Mouse (Mus musculus) stomach, embryonic 14.5 days (tissue): ENCODE results near the gene Taar5. TPM values are rescaled to one million over a fixed set of nuclear protein-coding genes. Genes with fewer than 3 reads are reported as not detected.
A peak's percentile ranks its signal among the peaks of the same experiment; 100 is the strongest.

Experiments used
- ATAC-seq: fragments of 200-750 bp; cut with Nextera tagmentation; 2 replicates; pipeline ENCODE4 v1.8.0; 2017; ENCODE audit warnings: low read depth, moderate TSS enrichment; ENCODE audit not compliant: insufficient number of reproducible peaks, insufficient read depth, low FRiP score
- H3K27ac ChIP-seq: fragments of 300-500 bp; sonication (generic); 2 replicates; pipeline ENCODE4 v1.5.1; 2014; ENCODE audit warnings: mild to moderate bottlenecking, low read length, moderate library complexity, mixed read lengths
- H3K27me3 ChIP-seq: fragments of 300-500 bp; sonication (generic); 2 replicates; pipeline ENCODE4 v1.6.1; 2014; ENCODE audit warnings: low read length, control low read depth, mixed read lengths; ENCODE audit not compliant: control insufficient read depth, insufficient read depth
- H3K36me3 ChIP-seq: fragments of 300-500 bp; sonication (generic); 2 replicates; pipeline ENCODE4 v1.6.1; 2014; ENCODE audit warnings: mild to moderate bottlenecking, control low read depth, low read length, moderate library complexity, mixed read lengths; ENCODE audit not compliant: control insufficient read depth, insufficient read depth
- H3K4me1 ChIP-seq: fragments of 300-500 bp; sonication (generic); 2 replicates; pipeline ENCODE4 v1.6.1; 2014; ENCODE audit warnings: low read length, control low read depth, mixed read lengths; ENCODE audit not compliant: control insufficient read depth, insufficient read depth
- H3K4me2 ChIP-seq: fragments of 300-500 bp; sonication (generic); replicated peaks from 2 replicates; pipeline ENCODE4 v1.6.1; 2014; ENCODE audit warnings: low read depth, low read length, control low read depth
- H3K4me3 ChIP-seq: fragments of 300-500 bp; sonication (generic); 2 replicates; pipeline ENCODE4 v1.5.1; 2014; ENCODE audit warnings: low read depth, low read length, control low read depth
- H3K9ac ChIP-seq: fragments of 300-500 bp; sonication (generic); replicated peaks from 2 replicates; pipeline ENCODE4 v1.6.1; 2014; ENCODE audit warnings: low read depth, mild to moderate bottlenecking, control low read depth, low read length, moderate library complexity, mixed read lengths
- H3K9me3 ChIP-seq: fragments of 300-500 bp; sonication (generic); 2 replicates; pipeline ENCODE4 v1.6.1; 2016; ENCODE audit warnings: low read depth, low read length, control low read depth; ENCODE audit not compliant: control insufficient read depth
- WGBS: fragments of 180-500 bp; shearing (Covaris S2); extraction: QIAGEN DNeasy Blood & Tissue Kit; methylation state at CpG from one replicate; pipeline ENCODE4 v1.1.7; 2014; 5-methylcytosine and 5-hydroxymethylcytosine counted together
- polyA plus RNA-seq: library from polyadenylated mRNA; unstranded; fragments of >200 nt; fragmentation: Nextera tagmentation; extraction: Ambion mirVana; gene quantifications from 2 replicates; pipeline ENCODE4 v1.2.1, GENCODE M21; 2014

Gene Taar5
- polyA plus RNA-seq, 1 experiment from 2014 or later = not detected

DNA sequence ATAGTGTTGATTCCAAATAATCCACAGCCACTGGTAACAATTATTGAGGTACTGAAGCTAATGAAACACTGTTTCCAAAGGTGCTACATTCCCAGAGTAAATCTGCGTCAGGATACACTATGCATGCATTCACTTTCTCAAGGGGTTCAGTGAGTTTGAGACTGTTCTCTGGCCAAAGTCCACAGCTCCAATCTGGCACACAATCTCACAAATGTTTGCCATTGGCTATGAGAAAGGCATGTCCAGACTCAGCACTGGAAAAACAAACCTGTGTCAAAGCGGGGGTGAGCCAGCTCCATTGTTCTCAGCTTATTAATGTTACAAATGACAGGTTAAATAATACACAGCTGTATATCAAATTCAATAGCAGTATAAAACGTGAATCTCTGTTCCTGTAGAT is 11.4 kb upstream of the Taar5 start:
- Histone ChIP-seq H3K9ac (no peak overlapping the region), H3K27ac (peak overlapping the region; percentile 48; the same call in 1 of the 2 replicates), H3K4me3 (no peak overlapping the region), H3K9me3 (no peaks in the 10 kb centered on the region), H3K4me2 (no peak overlapping the region), H3K27me3 (no peaks in the 10 kb centered on the region), H3K36me3 (no peaks in the 10 kb centered on the region), H3K4me1 (no peaks in the 10 kb centered on the region)
- peak; percentile 74 for ATAC-seq
- whole genome bisulfite sequencing = 48% methylated on average over 3 of the region's 3 CpGs

DNA sequence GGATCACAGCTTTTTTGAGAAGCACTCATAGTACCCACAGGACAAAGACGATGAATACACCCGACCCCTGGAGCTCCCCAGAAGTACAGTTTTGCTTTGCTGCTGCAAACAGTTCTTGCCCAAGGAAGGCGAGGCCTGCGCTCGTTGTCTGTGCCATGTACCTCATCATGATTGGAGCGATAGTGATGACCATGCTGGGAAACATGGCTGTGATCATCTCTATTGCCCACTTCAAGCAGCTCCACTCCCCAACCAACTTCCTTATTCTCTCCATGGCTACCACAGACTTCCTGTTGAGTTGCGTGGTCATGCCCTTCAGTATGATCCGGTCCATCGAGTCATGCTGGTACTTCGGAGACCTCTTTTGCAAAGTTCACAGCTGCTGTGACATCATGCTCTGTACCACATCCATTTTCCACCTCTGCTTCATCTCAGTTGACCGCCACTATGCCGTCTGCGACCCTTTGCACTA is 10.0 kb upstream of the Taar5 start, which contains the start of gene Taar4:
TSS of gene Taar4 (plus strand) at position 51 of the 472 bp plus-strand sequence.
- Histone ChIP-seq H3K27ac (peak within 1 kb of the TSS; percentile 48; the same call in 1 of the 2 replicates), H3K4me1 (no peaks in the 10 kb centered on the region), H3K9me3 (no peaks in the 10 kb centered on the region), H3K4me3 (no peak within 1 kb of the TSS), H3K4me2 (no peak within 1 kb of the TSS), H3K36me3 (no peaks in the 10 kb centered on the region), H3K9ac (no peak within 1 kb of the TSS), H3K27me3 (no peaks in the 10 kb centered on the region)
- 97% methylated on average over 13 of the region's 13 CpGs for WGBS
- no peak for ATAC-seq

DNA sequence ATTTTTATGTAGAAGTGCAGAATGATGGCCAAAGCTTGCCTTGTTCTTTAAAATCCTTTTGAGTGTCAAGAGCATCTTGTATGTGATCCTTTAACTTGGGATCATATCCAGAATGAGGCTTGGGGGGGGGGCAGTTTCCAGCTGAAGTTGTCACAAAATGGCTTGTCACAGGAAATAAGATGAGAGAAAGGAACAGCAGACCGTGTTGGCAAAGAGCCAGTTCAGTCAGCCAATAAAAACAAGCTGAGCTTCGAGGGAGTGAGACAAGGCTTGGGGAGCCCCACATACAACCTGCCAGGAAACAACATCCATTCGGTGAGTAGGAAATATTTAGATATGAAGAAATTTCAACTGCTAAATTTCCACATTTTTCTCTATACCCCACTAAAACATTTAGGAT is 7.1 kb upstream of the Taar5 start:
- Histone ChIP-seq H3K9me3 (no peaks in the 10 kb centered on the region), H3K4me2 (no peak overlapping the region), H3K4me3 (no peak overlapping the region), H3K27ac (no peak overlapping the region), H3K36me3 (no peaks in the 10 kb centered on the region), H3K9ac (no peak overlapping the region), H3K27me3 (no peaks in the 10 kb centered on the region), H3K4me1 (no peaks in the 10 kb centered on the region)
- no peak for ATAC-seq
- WGBS = 56% methylated on average over 3 of the region's 3 CpGs

DNA sequence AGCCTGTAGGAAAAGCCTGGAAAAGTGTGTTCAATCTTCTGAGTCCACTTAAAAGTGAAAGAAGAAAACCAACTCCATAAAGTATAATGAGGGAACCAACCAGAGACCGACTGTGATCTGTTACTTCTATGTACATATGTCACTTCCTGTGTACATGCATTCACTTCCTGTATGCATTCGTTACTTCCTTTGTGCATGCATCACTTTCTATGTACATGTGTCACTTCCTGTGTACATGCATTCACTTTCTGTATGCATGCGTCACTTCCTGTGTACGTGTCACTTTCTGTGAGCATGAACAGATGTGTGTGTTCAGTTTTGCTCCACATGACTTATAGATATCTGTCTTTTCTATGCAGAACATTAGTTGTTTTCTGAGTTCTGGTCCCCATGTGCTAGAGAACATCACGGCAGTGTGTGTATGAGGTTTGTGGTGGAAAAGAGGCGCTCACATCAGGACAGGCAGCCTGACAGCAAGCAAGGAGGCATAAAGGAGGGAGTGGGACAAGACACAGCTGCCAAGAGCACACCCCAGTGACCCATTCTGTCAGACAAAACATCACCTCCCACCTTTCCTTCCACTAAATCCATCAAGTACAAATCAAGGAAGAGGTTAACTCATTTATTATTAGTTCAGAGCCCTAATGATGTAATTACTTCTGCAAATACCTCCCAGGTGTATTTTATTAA is 5.4 kb upstream of the Taar5 start:
- Histone ChIP-seq H3K4me2 (no peak overlapping the region), H3K9ac (no peak overlapping the region), H3K9me3 (no peaks in the 10 kb centered on the region), H3K4me1 (no peaks in the 10 kb centered on the region), H3K27me3 (no peaks in the 10 kb centered on the region), H3K27ac (no peak overlapping the region), H3K36me3 (no peaks in the 10 kb centered on the region), H3K4me3 (no peak overlapping the region)
- WGBS = 81% methylated on average over 6 of the region's 6 CpGs
- ATAC-seq = no peak

DNA sequence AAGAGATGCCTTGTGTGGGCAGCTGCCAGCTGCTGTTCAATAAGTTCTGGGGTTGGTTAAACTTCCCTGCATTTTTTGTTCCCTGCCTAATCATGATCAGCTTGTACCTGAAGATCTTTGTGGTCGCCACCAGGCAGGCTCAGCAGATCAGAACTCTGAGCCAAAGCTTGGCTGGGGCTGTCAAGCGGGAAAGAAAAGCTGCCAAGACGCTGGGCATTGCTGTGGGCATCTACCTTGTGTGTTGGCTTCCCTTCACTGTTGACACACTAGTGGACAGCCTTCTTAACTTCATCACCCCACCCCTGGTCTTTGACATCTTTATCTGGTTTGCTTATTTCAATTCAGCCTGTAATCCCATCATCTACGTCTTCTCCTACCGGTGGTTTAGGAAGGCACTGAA is 750 bp downstream of the Taar5 start:
- 76% methylated on average over 5 of the region's 5 CpGs for WGBS
- Histone ChIP-seq H3K4me2 (no peak overlapping the region), H3K27me3 (no peaks in the 10 kb centered on the region), H3K36me3 (no peaks in the 10 kb centered on the region), H3K4me1 (no peaks in the 10 kb centered on the region), H3K4me3 (no peak overlapping the region), H3K9me3 (no peaks in the 10 kb centered on the region), H3K9ac (no peak overlapping the region), H3K27ac (no peak overlapping the region)
- no peak for ATAC-seq

DNA sequence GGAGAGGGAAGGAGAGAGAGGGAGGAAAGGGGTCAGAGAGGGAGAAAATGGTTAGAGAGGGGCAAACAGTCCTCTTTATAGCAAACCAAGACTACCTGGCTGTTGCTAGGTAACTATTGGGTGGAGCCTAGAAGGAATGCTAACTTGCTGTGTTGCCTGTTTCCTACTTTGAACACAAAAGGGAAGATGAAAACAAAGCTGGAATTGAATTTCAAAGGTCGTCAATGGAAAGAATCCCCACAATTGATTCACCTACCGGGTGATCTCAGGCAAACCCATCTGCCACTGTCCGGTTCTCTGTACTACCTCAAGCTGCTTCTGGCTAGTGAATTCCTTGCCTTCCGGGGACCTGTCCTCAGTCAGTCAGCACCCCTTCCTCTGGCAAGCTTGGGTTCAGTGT is 7.5 kb downstream of the Taar5 start:
- Histone ChIP-seq H3K9me3 (no peaks in the 10 kb centered on the region), H3K4me2 (no peak overlapping the region), H3K36me3 (no peaks in the 10 kb centered on the region), H3K27ac (no peak overlapping the region), H3K27me3 (no peaks in the 10 kb centered on the region), H3K4me1 (no peaks in the 10 kb centered on the region), H3K4me3 (no peak overlapping the region), H3K9ac (no peak overlapping the region)
- no peak for ATAC-seq
- WGBS = 56% methylated on average over 4 of the region's 4 CpGs

DNA sequence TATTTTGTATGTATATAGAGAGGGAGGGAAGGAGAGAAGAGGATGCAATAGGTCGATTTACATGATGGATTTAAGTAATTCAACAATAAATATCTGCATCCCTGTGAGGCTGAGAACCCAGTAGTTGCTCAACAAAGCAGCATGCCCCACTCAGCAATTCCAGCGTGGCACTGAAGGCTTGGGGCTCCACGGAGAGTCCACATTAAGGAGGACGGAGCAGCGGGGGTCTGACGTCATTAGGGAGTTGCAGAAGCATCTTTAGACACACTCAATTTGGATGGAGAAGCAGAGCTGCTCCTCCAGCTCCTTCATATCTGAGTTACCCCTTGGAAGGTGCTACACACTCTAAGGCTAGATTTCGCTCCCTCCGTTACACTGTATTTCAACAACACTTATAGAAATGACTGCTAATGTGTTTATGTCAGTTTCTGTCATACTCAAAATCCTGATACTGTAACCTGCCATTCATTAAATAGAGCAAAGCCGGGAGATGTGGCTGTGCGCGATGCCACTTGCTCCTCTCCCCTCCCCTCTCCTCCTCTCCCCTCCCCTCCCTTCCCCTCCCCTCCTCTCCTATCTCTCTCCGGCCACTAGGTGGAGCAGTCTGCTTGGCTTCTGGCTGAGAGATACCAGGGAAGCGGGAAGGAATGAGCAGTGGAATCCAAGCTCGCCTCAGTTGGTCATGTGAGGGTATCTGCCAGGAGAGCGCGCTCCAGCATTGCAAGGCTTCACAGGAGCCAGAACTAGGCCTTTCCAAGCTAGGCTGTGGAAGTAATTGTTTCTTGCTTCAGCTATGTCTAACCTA is 8.6 kb downstream of the Taar5 start:
- Histone ChIP-seq H3K27ac (no peak overlapping the region), H3K9me3 (no peaks in the 10 kb centered on the region), H3K36me3 (no peaks in the 10 kb centered on the region), H3K27me3 (no peaks in the 10 kb centered on the region), H3K4me2 (no peak overlapping the region), H3K4me3 (no peak overlapping the region), H3K4me1 (no peaks in the 10 kb centered on the region), H3K9ac (no peak overlapping the region)
- 44% methylated on average over 16 of the region's 16 CpGs for WGBS
- ATAC-seq = peak; percentile 56; the same call in 1 of the 2 replicates

DNA sequence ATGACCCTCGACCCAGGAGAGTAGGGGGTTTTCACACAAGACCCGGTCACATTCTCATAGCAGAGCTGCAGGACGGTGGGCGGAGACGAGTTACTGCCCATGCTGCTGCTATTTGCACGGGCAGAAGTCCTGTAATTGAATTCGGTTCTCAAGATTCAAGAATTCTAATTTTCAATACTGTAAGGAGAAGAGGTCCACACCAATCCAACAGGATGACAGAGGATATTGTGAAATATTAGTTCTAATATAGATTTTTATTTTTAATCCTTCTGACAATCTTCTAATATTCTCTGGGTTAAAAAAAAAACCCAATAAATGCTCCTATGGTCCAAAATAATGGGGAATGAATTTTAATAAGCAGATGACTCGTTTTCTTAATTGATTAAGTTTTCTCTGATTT is 15.0 kb downstream of the Taar5 start, which contains the start of gene Taar6:
TSS of gene Taar6 (minus strand) at position 101 of the 400 bp plus-strand sequence.
- H3K4me1 ChIP-seq = no peaks in the 10 kb centered on the region
- H3K27ac ChIP-seq = no peak within 1 kb of the TSS
- 71% methylated on average over 8 of the region's 8 CpGs for WGBS
- H3K9me3 ChIP-seq = no peaks in the 10 kb centered on the region
- H3K4me2 ChIP-seq = no peak within 1 kb of the TSS
- H3K4me3 ChIP-seq = no peak within 1 kb of the TSS
- no peaks in the 10 kb centered on the region for H3K27me3 ChIP-seq
- H3K9ac ChIP-seq = no peak within 1 kb of the TSS
- no peak for ATAC-seq
- H3K36me3 ChIP-seq = no peaks in the 10 kb centered on the region
